Mouse (Mus musculus): ENCODE measurements at regions not wholly inside any gene's neighbourhood (a gene's known extent, or its start where the extent isn't known, plus 50 kb on each side); places are given as distances from the start of the nearest gene placed in this dataset.

DNA sequence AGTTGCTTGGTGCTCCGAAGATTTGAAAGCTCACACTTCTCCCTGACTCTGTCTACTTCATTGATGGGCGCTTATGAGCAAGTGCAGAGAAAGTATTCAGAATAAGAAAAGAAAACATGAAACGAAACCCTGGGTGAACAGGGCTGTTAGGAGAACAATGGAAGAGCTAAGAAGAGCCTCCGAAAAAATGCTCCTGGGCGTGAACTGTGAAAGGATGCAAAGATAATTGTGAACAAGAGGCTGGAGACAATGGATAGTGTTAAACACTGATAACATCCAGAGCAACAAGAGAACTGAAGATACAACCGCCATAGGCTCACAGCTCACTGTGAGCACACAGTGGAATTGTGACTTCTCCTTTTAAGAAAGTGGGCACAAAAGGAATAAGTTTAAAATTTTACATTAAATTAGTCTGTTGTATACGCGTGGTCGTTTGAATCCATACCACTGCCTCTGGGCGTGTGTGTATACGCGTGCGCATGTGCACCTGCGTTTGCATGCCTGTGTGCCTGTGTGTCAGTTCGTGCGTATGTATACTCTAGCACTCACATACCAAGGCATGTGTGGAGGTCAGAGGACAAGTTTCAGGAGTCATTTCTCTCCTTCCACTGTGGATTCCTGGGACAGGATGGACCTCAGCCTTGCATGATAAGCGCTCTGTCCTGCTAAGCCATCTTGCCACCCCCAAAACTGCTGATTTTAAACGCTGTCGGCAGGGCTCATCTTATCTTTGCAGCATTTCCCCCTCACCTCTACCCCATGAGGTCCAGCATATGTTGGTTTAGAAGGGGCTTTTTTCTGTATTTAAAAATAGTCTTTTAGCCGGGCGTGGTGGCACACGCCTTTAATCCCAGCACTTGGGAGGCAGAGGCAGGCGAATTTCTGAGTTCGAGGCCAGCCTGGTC, 113.0 kb upstream of the 1700016C15Rik start:
- CTCF ChIA-PET: no interaction called here

DNA sequence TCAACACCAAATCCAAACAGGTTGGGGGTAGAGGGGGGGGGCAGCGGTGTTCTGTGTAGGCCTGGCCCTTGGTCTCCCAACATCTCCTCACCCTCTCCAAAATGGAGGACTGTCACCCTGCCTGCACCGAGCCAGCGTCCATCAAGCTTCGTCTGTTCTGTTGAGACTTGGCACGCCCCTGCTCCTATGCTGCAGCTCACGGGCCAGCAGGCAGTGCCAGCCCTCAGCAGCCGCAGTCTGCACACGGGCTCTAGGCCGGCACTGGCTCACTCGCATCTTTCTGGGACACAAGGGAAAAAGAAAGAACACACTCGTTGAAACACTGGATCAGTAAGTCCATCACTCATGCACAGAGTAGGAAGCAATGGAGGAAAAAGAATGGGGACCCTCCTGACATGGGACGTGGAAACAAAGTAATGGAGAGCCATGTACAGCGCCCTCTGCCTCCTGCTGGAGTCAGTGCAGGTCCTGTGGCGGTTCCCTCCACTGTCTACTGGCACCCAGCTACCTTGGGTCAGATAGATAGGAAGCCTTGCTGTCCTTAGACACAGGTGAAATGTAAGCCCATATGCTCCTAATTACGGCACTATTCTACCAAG, 109.0 kb upstream of the 1700016C15Rik start:
- CTCF ChIA-PET: interaction anchor here (0.5 to 0.7 kb wide), 2 partner anchors 41 to 154 kb away, joined by 3 to 4 read pairs; no protein-coding TSS in a partner anchor

DNA sequence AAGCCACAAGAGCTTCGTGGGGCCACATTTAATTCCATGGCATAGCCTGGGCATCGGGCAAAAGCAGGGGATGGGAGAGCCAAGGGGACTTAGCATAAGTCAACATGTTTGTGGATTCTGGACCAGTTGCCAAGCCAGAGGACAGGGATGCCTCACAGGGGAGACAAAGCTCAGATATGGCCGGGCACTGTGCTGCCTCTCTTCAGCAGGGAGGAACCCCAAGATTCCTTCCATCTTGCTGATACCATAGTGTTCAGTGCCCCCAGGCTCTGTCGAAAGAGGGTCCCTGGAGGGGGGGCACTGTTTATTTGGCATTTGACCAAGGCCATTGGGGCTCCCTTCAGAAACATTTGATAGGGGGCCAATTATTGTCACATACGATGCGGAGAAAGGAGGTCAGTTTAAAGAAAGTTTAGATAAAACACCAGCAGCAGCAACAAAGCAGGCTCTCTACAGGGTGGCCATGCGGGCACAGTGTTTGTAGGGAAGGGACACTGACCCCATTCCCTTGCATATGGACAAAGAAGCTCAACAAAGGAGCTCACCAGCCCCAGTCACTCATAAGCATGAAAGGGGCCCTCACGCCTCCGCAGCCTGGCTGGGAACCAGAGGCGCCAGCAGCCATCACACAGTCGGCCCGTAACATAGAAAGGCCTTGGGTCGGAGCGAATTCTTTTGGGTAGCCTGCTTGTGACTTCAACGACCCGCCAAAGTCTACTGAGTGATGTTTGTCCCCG, 107.6 kb upstream of the 1700016C15Rik start:
- CTCF ChIA-PET: no interaction called here

GRCm38 (mm10) chr1:177623304-177623726, 106.3 kb upstream of the 1700016C15Rik start:
- CTCF ChIA-PET: interaction anchor here (0.7 kb wide), 1 partner anchor 631 kb away, joined by 3 read pairs; no protein-coding TSS in a partner anchor

- CTCF ChIA-PET: interaction anchor here (0.7 kb wide), 1 partner anchor 631 kb away, joined by 3 read pairs; no protein-coding TSS in a partner anchor
Observed at GRCm38 (mm10) chr1:177623735-177624134, 105.9 kb upstream of the 1700016C15Rik start.

DNA sequence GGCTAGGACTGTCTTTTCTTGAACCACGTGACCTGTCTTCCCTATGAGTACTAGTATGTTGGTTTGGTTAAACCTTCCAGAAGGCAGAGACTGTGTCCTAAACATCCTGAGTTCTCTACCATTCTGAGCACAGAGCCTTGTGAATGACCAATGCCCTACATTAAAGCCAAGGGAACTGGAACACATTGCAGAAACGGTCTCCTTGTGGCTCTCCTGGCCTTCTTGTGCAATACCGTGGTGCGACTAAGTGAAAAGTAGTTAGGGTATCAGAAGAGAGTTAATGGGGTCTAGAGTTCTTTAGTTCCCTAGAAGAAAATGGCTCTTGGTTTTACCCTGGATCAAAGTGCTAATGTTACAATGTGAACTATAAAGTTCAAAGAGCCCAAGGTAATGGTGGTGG, 101.8 kb upstream of the 1700016C15Rik start:
- CTCF ChIA-PET: no interaction called here

DNA sequence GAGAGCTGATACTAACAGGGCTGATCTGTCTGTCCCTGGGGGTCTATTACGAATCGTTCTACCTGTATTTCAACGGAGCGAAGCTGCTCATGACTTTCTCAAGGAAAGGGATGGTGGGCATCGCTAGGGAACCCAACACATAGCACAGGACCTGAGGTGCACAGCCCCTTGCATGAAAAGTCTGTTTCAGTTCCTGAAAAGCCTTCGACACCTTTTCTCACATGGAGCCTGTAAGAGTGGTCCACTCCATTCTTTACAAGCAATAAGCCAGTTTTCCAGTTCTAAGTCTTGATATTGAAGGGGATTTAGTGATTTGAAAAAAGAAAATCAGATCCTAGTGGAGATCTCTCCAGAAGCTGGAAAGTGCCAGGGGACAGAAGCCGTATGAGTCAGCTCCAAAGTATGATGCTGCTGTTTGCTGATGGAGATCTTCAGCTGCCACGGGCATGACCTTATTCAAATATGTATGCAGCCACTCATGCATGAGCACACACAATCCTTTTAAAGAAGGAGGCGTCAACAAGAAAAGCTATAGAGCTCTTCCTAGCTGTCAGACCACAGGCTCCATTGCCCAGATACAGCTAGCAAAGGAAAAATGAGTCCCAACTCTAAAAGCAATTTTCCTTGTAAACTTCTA, 95.5 kb upstream of the 1700016C15Rik start:
- CTCF ChIA-PET: no interaction called here

GRCm38 (mm10) chr1:177637061-177637460, 92.6 kb upstream of the 1700016C15Rik start:
- CTCF ChIA-PET: no interaction called here

DNA sequence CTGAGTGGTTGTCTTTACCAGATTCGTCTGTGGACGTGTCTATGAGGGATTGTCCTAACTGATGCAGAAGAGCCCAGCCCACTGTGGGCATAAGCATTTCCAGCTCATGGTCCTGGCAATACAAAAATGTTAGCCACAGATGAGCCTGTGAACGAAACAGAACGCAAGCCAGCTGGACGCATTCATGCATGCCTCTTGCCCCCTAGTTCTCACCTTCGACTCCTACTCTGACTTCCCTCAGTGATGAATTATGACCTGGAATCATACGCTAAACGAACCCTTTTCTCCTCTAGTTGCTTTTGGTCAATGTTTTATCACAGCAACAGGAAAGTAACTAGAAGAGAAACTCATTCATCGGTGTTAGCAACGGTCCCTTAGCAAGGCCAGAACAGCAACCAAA, 91.2 kb upstream of the 1700016C15Rik start:
- CTCF ChIA-PET: no interaction called here

GRCm38 (mm10) chr1:177639931-177640846, 89.4 kb upstream of the 1700016C15Rik start:
- CTCF ChIA-PET: interaction anchor here (0.7 kb wide), 1 partner anchor 1977 kb away, joined by 4 read pairs; no protein-coding TSS in a partner anchor

GRCm38 (mm10) chr1:177642712-177643467, 86.7 kb upstream of the 1700016C15Rik start:
- CTCF ChIA-PET: no interaction called here

- CTCF ChIA-PET: no interaction called here
Observed at GRCm38 (mm10) chr1:177643662-177644061, 86.0 kb upstream of the 1700016C15Rik start.

DNA sequence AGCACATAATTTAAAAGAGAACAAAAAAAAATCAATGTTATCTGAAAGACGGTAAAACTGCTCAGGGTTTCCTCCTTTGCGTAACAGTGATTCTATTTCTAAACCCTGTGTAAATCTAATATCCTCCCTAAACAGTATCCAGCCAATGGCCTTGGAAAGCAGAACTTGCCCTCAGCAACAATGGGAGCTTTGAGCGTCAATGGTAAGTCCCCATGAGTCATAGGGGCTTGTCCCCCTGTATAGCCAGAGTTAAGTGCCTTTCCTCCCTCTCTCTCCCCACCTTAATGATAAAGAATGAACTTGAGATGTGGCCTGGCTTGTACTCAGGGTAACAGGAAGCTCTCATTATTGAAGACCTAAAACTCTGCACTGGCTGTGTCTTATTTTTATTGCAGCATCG, 85.4 kb upstream of the 1700016C15Rik start:
- CTCF ChIA-PET: interaction anchor here (0.7 kb wide), 1 partner anchor 1897 kb away, joined by 4 read pairs; no protein-coding TSS in a partner anchor

GRCm38 (mm10) chr1:177645327-177645726, 84.3 kb upstream of the 1700016C15Rik start:
- CTCF ChIA-PET: no interaction called here

DNA sequence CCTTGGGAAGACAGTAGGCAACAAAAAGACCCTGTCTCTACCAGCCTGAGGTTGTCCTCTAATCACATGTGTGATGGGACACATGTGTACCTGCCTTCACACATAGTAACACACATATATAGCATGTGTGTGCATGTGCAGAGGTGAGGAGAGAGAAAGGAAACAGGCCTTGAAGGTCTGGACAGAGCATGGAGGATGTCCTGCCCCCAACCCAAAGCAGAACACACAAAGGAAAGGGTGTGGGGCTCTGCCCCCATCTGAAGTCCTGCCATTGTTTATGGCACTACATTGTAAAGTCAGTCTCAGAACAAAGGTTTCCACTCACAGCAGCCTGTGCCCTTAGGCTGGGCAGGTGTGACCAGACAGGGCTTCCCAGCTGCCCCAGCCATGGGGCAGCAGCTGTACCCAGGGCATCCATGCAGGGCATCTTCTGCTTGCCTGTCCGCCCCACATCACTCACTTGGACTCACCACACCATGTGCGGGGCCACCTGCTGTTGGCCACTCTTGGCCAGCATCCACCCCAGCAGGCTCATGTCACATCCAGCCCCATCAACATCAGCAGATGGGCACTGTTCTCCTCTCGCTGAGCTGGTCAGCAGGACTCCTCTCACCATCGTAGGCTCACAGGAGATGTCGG, 83.6 kb upstream of the 1700016C15Rik start:
- CTCF ChIA-PET: no interaction called here

GRCm38 (mm10) chr1:177647876-177648275, 81.7 kb upstream of the 1700016C15Rik start:
- CTCF ChIA-PET: no interaction called here

DNA sequence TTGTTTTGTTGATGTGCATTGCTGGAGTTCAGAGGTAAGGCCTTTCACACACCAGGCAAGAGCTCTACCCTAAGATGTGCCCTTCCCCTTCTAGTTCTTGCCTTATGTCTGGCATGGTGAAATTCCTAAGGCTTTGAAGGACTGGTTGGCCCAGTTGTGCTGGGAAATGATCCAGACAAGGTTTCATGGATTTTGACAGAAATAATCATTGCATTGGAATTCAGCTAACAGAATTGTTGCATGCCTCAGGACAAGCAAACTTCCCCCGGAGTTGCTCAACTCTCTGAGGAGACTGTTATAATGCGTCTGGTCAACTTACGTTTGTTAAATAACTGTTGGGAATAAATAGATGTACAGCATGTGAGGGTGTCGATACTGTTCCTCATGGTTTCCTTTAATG, 80.6 kb upstream of the 1700016C15Rik start:
- CTCF ChIA-PET: no interaction called here

DNA sequence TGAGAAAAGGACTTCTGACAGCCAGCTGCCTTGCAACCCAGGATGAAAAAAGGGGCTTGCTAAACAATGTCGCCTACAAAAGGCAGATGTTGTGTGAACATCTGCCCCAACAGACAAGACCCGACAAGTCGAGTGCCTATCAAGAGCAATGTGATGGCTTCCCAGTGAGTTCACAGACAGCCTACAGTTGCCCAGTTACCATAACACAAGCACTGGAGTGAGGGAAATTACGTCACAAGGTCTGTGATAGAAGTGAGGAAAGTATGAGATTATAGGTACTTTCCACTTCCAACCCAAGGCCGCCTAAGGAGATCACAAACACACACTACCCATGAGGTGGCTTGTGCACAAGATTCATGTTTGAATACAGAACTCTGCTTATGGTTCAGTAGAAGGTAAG, 78.4 kb upstream of the 1700016C15Rik start:
- CTCF ChIA-PET: no interaction called here

DNA sequence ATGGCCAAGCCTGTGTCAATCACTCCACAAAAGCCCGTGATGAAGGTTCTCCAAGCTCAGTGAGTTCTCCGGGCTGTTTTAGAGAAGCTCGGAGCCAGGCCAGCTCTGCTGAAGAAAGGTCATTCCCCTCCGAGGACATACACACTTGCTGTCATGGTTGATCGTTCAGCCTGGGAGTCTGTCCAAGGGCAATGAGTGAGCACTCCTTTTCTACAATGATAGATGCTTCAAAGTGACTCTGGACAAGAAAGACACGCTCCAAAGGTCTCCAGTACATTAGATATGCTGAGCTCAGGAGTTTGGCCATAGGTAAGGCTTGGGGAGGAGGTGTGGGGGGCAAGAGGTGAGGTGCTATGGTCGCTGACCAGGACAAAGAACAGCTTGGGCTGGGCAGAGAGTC, 66.5 kb upstream of the 1700016C15Rik start:
- CTCF ChIA-PET: no interaction called here

All from spleen, embryonic (tissue).